Mouse (Mus musculus): ENCODE data around the gene Large1. TPM values are rescaled to one million over a fixed set of nuclear protein-coding genes. Genes with fewer than 3 reads are reported as not detected.

The Large1 gene
- total and polyA plus RNA-seq, 3 experiments, result not detected

DNA sequence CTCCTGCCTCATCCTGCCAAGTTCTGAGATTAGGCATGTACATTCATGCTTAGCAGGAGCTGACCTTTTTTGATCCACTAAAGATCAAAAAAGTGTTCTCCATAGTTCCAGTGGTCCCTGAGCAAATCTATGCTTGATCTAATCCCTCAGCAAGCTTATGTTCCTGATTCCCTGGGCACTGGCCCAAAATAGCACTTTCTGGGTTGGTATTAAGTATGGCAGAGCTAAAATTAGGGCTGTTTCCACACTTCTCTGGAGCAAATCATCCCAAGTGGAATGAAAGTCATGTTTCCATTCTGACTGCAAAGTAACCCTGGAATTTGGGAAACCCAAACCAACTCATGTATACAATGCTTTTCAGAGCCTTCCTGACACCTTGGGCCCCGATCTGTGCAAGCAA lies 42.9 kb downstream of the Large1 start:
- H3K36me3 ChIP-seq (ENCODE audit: control insufficient read depth in 1 of 2, insufficient read depth in 2 of 2, low read length in 2 of 2), result no peaks in the 10 kb centered on the region
- TF ChIP-seq MAZ (IDR thresholded peaks at IDR 0.05; ENCODE audit: low read depth, low read length) (no peak), NRF1 (IDR thresholded peaks at IDR 0.05; ENCODE audit: insufficient read depth, low read depth, low read length, poor library complexity, severe bottlenecking) (no peak), GABPA (IDR thresholded peaks at IDR 0.05; ENCODE audit: low read depth, low read length) (no peak)
- no peak overlapping the region for H3K4me3 ChIP-seq (ENCODE audit: control insufficient read depth in 1 of 2, insufficient read depth in 1 of 2, low read depth in 2 of 2, low read length in 2 of 2)
- no peak for DNase-seq (ENCODE audit: low read depth, low spot score)
- no peaks in the 10 kb centered on the region for H3K9me3 ChIP-seq (replicated peaks; ENCODE audit: insufficient read depth, low read length)
- H3K27me3 ChIP-seq (ENCODE audit: control insufficient read depth in 1 of 2, insufficient read depth in 2 of 2, low read length in 2 of 2), result no peaks in the 10 kb centered on the region
- no peaks in the 10 kb centered on the region for H3K4me1 ChIP-seq (ENCODE audit: control insufficient read depth in 1 of 2, insufficient read depth in 2 of 2, low read length in 2 of 2)
- H3K79me2 ChIP-seq (ENCODE audit: control insufficient read depth, insufficient read depth, low read length, poor library complexity), result no peaks in the 10 kb centered on the region
- H3K27ac ChIP-seq (ENCODE audit: control insufficient read depth, low read depth, low read length), result no peak overlapping the region
- H3K9ac ChIP-seq (ENCODE audit: control insufficient read depth, low read depth, low read length, poor library complexity, severe bottlenecking), result no peak overlapping the region

DNA sequence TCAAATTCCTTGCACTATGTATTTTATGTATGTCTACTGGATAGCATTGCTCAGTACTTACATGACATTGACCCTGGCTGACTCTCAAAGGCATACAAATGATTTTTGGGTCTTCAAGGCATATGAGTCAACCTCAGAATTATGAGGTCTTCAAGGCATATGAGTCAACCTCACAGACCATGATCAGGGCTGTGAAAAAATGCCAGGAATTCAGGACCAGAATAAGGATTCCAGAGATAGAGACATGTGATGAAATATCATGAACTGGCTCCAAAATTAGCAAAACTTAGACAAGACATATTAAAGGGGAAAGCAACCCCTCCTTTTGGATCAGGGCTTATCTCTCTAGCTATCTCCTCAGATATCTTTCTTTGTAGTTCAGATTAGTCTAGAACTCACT lies 43.3 kb downstream of the Large1 start:
- H3K9me3 ChIP-seq (replicated peaks; ENCODE audit: insufficient read depth, low read length), result no peaks in the 10 kb centered on the region
- H3K36me3 ChIP-seq (ENCODE audit: control insufficient read depth in 1 of 2, insufficient read depth in 2 of 2, low read length in 2 of 2), result no peaks in the 10 kb centered on the region
- no peak for DNase-seq (ENCODE audit: low read depth, low spot score)
- no peaks in the 10 kb centered on the region for H3K4me1 ChIP-seq (ENCODE audit: control insufficient read depth in 1 of 2, insufficient read depth in 2 of 2, low read length in 2 of 2)
- TF ChIP-seq SIN3A (IDR thresholded peaks at IDR 0.05; ENCODE audit: low read length) (no peak), CHD2 (IDR thresholded peaks at IDR 0.05; ENCODE audit: low read length) (no peak)
- H3K27me3 ChIP-seq (ENCODE audit: control insufficient read depth in 1 of 2, insufficient read depth in 2 of 2, low read length in 2 of 2), result no peaks in the 10 kb centered on the region
- no peak overlapping the region for H3K4me3 ChIP-seq (ENCODE audit: control insufficient read depth in 1 of 2, insufficient read depth in 1 of 2, low read depth in 2 of 2, low read length in 2 of 2)
- no peaks in the 10 kb centered on the region for H3K79me2 ChIP-seq (ENCODE audit: control insufficient read depth, insufficient read depth, low read length, poor library complexity)
- H3K9ac ChIP-seq (ENCODE audit: control insufficient read depth, low read depth, low read length, poor library complexity, severe bottlenecking), result no peak overlapping the region
- no peak overlapping the region for H3K27ac ChIP-seq (ENCODE audit: control insufficient read depth, low read depth, low read length)

DNA sequence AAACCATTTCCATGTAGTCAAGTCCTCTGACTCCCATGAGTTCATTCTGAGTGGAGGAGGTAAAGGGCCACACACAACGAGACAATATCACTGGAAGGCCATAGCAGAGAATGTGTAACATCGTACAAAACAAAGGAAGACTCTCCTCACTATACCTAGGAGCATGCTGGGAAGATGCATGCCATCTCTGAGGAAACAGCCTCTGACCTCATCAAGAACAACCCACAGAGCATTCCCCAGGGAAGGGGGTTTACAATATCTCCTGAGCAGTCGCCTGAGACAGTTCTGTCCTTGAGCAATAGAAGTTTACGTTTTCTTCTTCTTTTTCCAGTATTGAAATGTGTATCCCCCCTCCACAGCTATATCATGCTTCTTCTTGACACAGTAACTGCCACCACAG lies 49.4 kb downstream of the Large1 start:
- H3K9ac ChIP-seq (ENCODE audit: control insufficient read depth, low read depth, low read length, poor library complexity, severe bottlenecking), result no peak overlapping the region
- no peaks in the 10 kb centered on the region for H3K27me3 ChIP-seq (ENCODE audit: control insufficient read depth in 1 of 2, insufficient read depth in 2 of 2, low read length in 2 of 2)
- H3K27ac ChIP-seq (ENCODE audit: control insufficient read depth, low read depth, low read length), result no peak overlapping the region
- H3K9me3 ChIP-seq (replicated peaks; ENCODE audit: insufficient read depth, low read length), result no peaks in the 10 kb centered on the region
- no peak overlapping the region for H3K4me3 ChIP-seq (ENCODE audit: control insufficient read depth in 1 of 2, insufficient read depth in 1 of 2, low read depth in 2 of 2, low read length in 2 of 2)
- no peaks in the 10 kb centered on the region for H3K79me2 ChIP-seq (ENCODE audit: control insufficient read depth, insufficient read depth, low read length, poor library complexity)
- no peak for DNase-seq (ENCODE audit: low read depth, low spot score)
- H3K36me3 ChIP-seq (ENCODE audit: control insufficient read depth in 1 of 2, insufficient read depth in 2 of 2, low read length in 2 of 2), result no peaks in the 10 kb centered on the region
- TF ChIP-seq KAT2A (conservative IDR thresholded peaks at IDR 0.05; ENCODE audit: low read depth, low read length), result no peak
- no peak for TF ChIP-seq TBP (IDR thresholded peaks at IDR 0.05; ENCODE audit: low read depth, low read length)
- no peak for TF ChIP-seq TCF12 (IDR thresholded peaks at IDR 0.05; ENCODE audit: low read depth, low read length)
- no peak for TF ChIP-seq E2F4 (IDR thresholded peaks at IDR 0.05; ENCODE audit: borderline replicate concordance, low read depth, low read length)
- no peaks in the 10 kb centered on the region for H3K4me1 ChIP-seq (ENCODE audit: control insufficient read depth in 1 of 2, insufficient read depth in 2 of 2, low read length in 2 of 2)

- no peak overlapping the region for H3K4me3 ChIP-seq (ENCODE audit: control insufficient read depth in 1 of 2, insufficient read depth in 1 of 2, low read depth in 2 of 2, low read length in 2 of 2)
- no peaks in the 10 kb centered on the region for H3K36me3 ChIP-seq (ENCODE audit: control insufficient read depth in 1 of 2, insufficient read depth in 2 of 2, low read length in 2 of 2)
- no peaks in the 10 kb centered on the region for H3K9me3 ChIP-seq (replicated peaks; ENCODE audit: insufficient read depth, low read length)
- H3K4me1 ChIP-seq (ENCODE audit: control insufficient read depth in 1 of 2, insufficient read depth in 2 of 2, low read length in 2 of 2), result no peaks in the 10 kb centered on the region
- no peak for DNase-seq (ENCODE audit: low read depth, low spot score)
- TF ChIP-seq MAZ (IDR thresholded peaks at IDR 0.05; ENCODE audit: low read depth, low read length) (no peak), ZMIZ1 (IDR thresholded peaks at IDR 0.05; ENCODE audit: low read depth, low read length) (no peak), POLR2AphosphoS5 (IDR thresholded peaks at IDR 0.05; ENCODE audit: borderline replicate concordance, low read depth, low read length) (no peak), E2F4 (IDR thresholded peaks at IDR 0.05; ENCODE audit: borderline replicate concordance, low read depth, low read length) (no peak), MYC (IDR thresholded peaks at IDR 0.05; ENCODE audit: low read depth, low read length) (no peak), ZNF384 (IDR thresholded peaks at IDR 0.05; ENCODE audit: low read depth, low read length) (no peak), TCF12 (IDR thresholded peaks at IDR 0.05; ENCODE audit: low read depth, low read length) (no peak), CTCF (IDR thresholded peaks at IDR 0.05 in 2 of 3, conservative IDR thresholded peaks at IDR 0.05 in 1 of 3; ENCODE audit: control insufficient read depth in 1 of 3, insufficient read depth in 1 of 3, low read depth in 2 of 3, low read length in 3 of 3, poor library complexity in 1 of 3, severe bottlenecking in 1 of 3) (no peak), JUND (IDR thresholded peaks at IDR 0.05; ENCODE audit: low read depth, low read length) (no peak), NELFE (IDR thresholded peaks at IDR 0.05; ENCODE audit: low read depth, low read length) (no peak), RAD21 (IDR thresholded peaks at IDR 0.05; ENCODE audit: low read depth, low read length) (no peak)
- H3K27me3 ChIP-seq (ENCODE audit: control insufficient read depth in 1 of 2, insufficient read depth in 2 of 2, low read length in 2 of 2), result no peaks in the 10 kb centered on the region
- no peak overlapping the region for H3K27ac ChIP-seq (ENCODE audit: control insufficient read depth, low read depth, low read length)
- H3K9ac ChIP-seq (ENCODE audit: control insufficient read depth, low read depth, low read length, poor library complexity, severe bottlenecking), result no peak overlapping the region
- no peaks in the 10 kb centered on the region for H3K79me2 ChIP-seq (ENCODE audit: control insufficient read depth, insufficient read depth, low read length, poor library complexity)
Measured at GRCm38 (mm10) chr8:73302947-73303346, 50.4 kb downstream of the Large1 start.

Data from MEL (cell line).